Mouse (Mus musculus) lung, postnatal 0 days (tissue): ENCODE results near the gene Khdrbs2. TPM values are rescaled to one million over a fixed set of nuclear protein-coding genes. Genes with fewer than 3 reads are reported as not detected.

ENCODE experiments used
- ATAC-seq: fragments of 200-750 bp; cut with Nextera tagmentation; 2 replicates; pipeline ENCODE4 v1.8.0; 2017; ENCODE audit warnings: moderate library complexity
- DNase-seq: peaks from one replicate; pipeline ENCODE4 v3.0.0-alpha.2; 2016; ENCODE audit warnings: low spot score
- H3K27ac ChIP-seq: fragments of 300-500 bp; sonication (generic); 2 replicates; pipeline ENCODE4 v1.5.1; 2014; ENCODE audit warnings: antibody characterized with exemption, mild to moderate bottlenecking, low read length, mixed read lengths
- H3K27me3 ChIP-seq: fragments of 300-500 bp; sonication (generic); replicated peaks from 2 replicates; pipeline ENCODE4 v1.6.1; 2014; ENCODE audit warnings: low read length, mixed read lengths; ENCODE audit not compliant: insufficient read depth
- H3K36me3 ChIP-seq: fragments of 300-500 bp; sonication (generic); 2 replicates; pipeline ENCODE4 v1.6.1; 2014; ENCODE audit warnings: low read length, mixed read lengths; ENCODE audit not compliant: insufficient read depth
- H3K4me1 ChIP-seq: fragments of 300-500 bp; sonication (generic); 2 replicates; pipeline ENCODE4 v1.6.1; 2014; ENCODE audit warnings: antibody characterized with exemption, low read depth, low read length, mixed read lengths; ENCODE audit not compliant: insufficient read depth
- H3K4me2 ChIP-seq: fragments of 300-500 bp; sonication (generic); replicated peaks from 2 replicates; pipeline ENCODE4 v1.6.1; 2014; ENCODE audit warnings: low read depth, mild to moderate bottlenecking, low read length, moderate library complexity, mixed read lengths
- H3K4me3 ChIP-seq: fragments of 300-500 bp; sonication (generic); 2 replicates; pipeline ENCODE4 v1.5.1; 2014; ENCODE audit warnings: low read depth, low read length
- H3K9ac ChIP-seq: fragments of 300-500 bp; sonication (generic); replicated peaks from 2 replicates; pipeline ENCODE4 v1.6.1; 2014; ENCODE audit warnings: low read depth, mild to moderate bottlenecking
- H3K9me3 ChIP-seq: fragments of 300-500 bp; sonication (generic); 2 replicates; pipeline ENCODE4 v1.6.1; 2016; ENCODE audit warnings: low read length, mixed read lengths
- CTCF ChIP-seq: IDR thresholded peaks from 2 replicates; pipeline ENCODE4 v1.5.1; 2016; ENCODE audit warnings: antibody characterized with exemption, mild to moderate bottlenecking
- EP300 ChIP-seq: IDR thresholded peaks from 2 replicates; pipeline ENCODE4 v1.6.1; 2016; ENCODE audit warnings: antibody characterized with exemption, mild to moderate bottlenecking, control low read depth
- WGBS: fragments of 180-500 bp; shearing (Covaris S2); extraction: QIAGEN DNeasy Blood & Tissue Kit; methylation state at CpG from one replicate; pipeline ENCODE4 v1.1.7; 2014; 5-methylcytosine and 5-hydroxymethylcytosine counted together
- polyA plus RNA-seq: library from polyadenylated mRNA; unstranded; fragments of >200 nt; fragmentation: Nextera tagmentation; extraction: Ambion mirVana; gene quantifications from 2 replicates; pipeline ENCODE4 v1.2.1, GENCODE M21; 2015

Khdrbs2 gene
- polyA plus RNA-seq, 1 experiment from 2014 or later = 0.12 TPM

- Histone ChIP-seq H3K4me3 (no peak overlapping the region), H3K9me3 (no peaks in the 10 kb centered on the region), H3K27ac (no peak overlapping the region), H3K9ac (no peak overlapping the region), H3K4me1 (no peaks in the 10 kb centered on the region), H3K36me3 (no peaks in the 10 kb centered on the region), H3K4me2 (no peak overlapping the region), H3K27me3 (no peaks in the 10 kb centered on the region)
- 84% methylated on average over 3 of the region's 3 CpGs for WGBS
- TF ChIP-seq CTCF = no peak
- no peak for TF ChIP-seq EP300
- ATAC-seq (no peak), DNase-seq (no peak)
Measured at GRCm38 (mm10) chr1:32258942-32259341, 86.4 kb downstream of the Khdrbs2 start.

- Histone ChIP-seq H3K27ac (no peak overlapping the region), H3K4me3 (no peak overlapping the region), H3K4me1 (no peaks in the 10 kb centered on the region), H3K9ac (no peak overlapping the region), H3K27me3 (no peaks in the 10 kb centered on the region), H3K36me3 (no peaks in the 10 kb centered on the region), H3K9me3 (no peaks in the 10 kb centered on the region), H3K4me2 (no peak overlapping the region)
- ATAC-seq = no peak
- TF ChIP-seq EP300 (no peak), CTCF (no peak)
- WGBS = 100% methylated on average over 3 of the region's 3 CpGs
- no peak for DNase-seq
Measured at GRCm38 (mm10) chr1:32270519-32270918, 98.0 kb downstream of the Khdrbs2 start.

GRCm38 (mm10) chr1:32294702-32295101 is 122.2 kb downstream of the Khdrbs2 start:
- no peak overlapping the region for H3K27ac ChIP-seq
- no peak overlapping the region for H3K4me2 ChIP-seq
- no peak overlapping the region for H3K9ac ChIP-seq
- WGBS = 89% methylated on average over 1 of the region's 1 CpGs
- H3K27me3 ChIP-seq = no peaks in the 10 kb centered on the region
- TF ChIP-seq EP300 = no peak
- TF ChIP-seq CTCF = no peak
- DNase-seq = no peak
- no peaks in the 10 kb centered on the region for H3K36me3 ChIP-seq
- ATAC-seq = no peak
- H3K4me1 ChIP-seq = no peaks in the 10 kb centered on the region
- no peaks in the 10 kb centered on the region for H3K9me3 ChIP-seq
- H3K4me3 ChIP-seq = no peak overlapping the region

GRCm38 (mm10) chr1:32301391-32301790 is 128.9 kb downstream of the Khdrbs2 start:
- Histone ChIP-seq H3K9me3 (no peaks in the 10 kb centered on the region), H3K36me3 (no peaks in the 10 kb centered on the region), H3K4me2 (no peak overlapping the region), H3K4me1 (no peaks in the 10 kb centered on the region), H3K9ac (no peak overlapping the region), H3K27me3 (no peaks in the 10 kb centered on the region), H3K27ac (no peak overlapping the region), H3K4me3 (no peak overlapping the region)
- ATAC-seq (no peak), DNase-seq (no peak)
- 66% methylated on average over 5 of the region's 5 CpGs for WGBS
- TF ChIP-seq EP300 (no peak), CTCF (no peak)

- ATAC-seq (no peak), DNase-seq (no peak)
- Histone ChIP-seq H3K4me3 (no peak overlapping the region), H3K27ac (no peak overlapping the region), H3K9ac (no peak overlapping the region), H3K27me3 (no peaks in the 10 kb centered on the region), H3K4me1 (no peaks in the 10 kb centered on the region), H3K4me2 (no peak overlapping the region), H3K36me3 (no peaks in the 10 kb centered on the region), H3K9me3 (no peaks in the 10 kb centered on the region)
- no peak for TF ChIP-seq CTCF
- TF ChIP-seq EP300 = no peak
- 43% methylated on average over 3 of the region's 3 CpGs for WGBS
Measured at GRCm38 (mm10) chr1:32309074-32309473, 136.6 kb downstream of the Khdrbs2 start.

GRCm38 (mm10) chr1:32309637-32310036 is 137.1 kb downstream of the Khdrbs2 start:
- H3K9ac ChIP-seq = no peak overlapping the region
- H3K9me3 ChIP-seq = no peaks in the 10 kb centered on the region
- DNase-seq (peak; percentile 10), ATAC-seq (no peak)
- TF ChIP-seq EP300 (no peak), CTCF (no peak)
- H3K27me3 ChIP-seq = no peaks in the 10 kb centered on the region
- no peak overlapping the region for H3K4me2 ChIP-seq
- no peak overlapping the region for H3K27ac ChIP-seq
- H3K36me3 ChIP-seq = no peaks in the 10 kb centered on the region
- H3K4me3 ChIP-seq = no peak overlapping the region
- no peaks in the 10 kb centered on the region for H3K4me1 ChIP-seq

GRCm38 (mm10) chr1:32339108-32339507 is 166.6 kb downstream of the Khdrbs2 start:
- no peak overlapping the region for H3K27ac ChIP-seq
- H3K36me3 ChIP-seq = no peaks in the 10 kb centered on the region
- H3K4me2 ChIP-seq = no peak overlapping the region
- H3K27me3 ChIP-seq = no peaks in the 10 kb centered on the region
- ATAC-seq = no peak
- WGBS = 81% methylated on average over 1 of the region's 1 CpGs
- no peaks in the 10 kb centered on the region for H3K4me1 ChIP-seq
- no peak for TF ChIP-seq CTCF
- no peak for TF ChIP-seq EP300
- H3K9me3 ChIP-seq = no peaks in the 10 kb centered on the region
- no peak for DNase-seq
- no peak overlapping the region for H3K9ac ChIP-seq
- H3K4me3 ChIP-seq = no peak overlapping the region
